In the genomic region with DNA sequence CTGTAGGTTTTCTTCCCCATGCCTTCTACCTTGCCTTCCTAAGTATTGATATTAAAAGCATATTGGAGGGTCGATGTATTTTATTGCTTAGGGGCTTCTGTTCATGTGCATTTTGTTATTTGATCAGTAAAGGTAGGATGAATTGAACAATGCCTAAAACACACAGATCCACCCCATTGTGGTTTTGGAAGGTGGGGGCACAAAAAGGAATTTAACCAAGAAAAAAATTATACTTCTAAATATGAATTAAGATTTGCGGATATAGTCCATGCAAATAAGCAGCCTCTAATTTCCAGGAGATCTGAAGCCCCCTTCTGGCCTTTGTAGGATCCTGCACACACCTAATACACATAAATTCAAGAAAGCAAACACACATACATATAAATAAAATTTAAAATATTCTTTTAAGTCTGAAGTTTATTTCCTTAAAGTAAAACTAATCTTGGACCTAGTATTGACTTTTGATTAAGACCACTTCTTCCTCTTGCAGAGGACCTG, we compare ENCODE assay signal across 8 mouse cellular contexts. TPM values are rescaled to one million over a fixed set of nuclear protein-coding genes. Genes with fewer than 3 reads are reported as not detected.
DNase-seq lines count a peak whose midpoint lies in the region; ATAC-seq and TF ChIP-seq lines count a peak whose summit lies in the region.

No protein-coding gene starts in this region.

- H3K4me3 ChIP-seq in gastrocnemius, adult 2 months = peak overlapping the region; percentile 96
- peak overlapping the region; percentile 66 for H3K4me3 ChIP-seq in thymus, adult 2 months (ENCODE audit: control insufficient read depth, insufficient read depth, low read length)
- peak overlapping the region; percentile 86 for H3K4me3 ChIP-seq in limb, embryonic 13.5 days
- H3K4me3 ChIP-seq in stomach, embryonic 16.5 days (replicated peaks; ENCODE audit: low read length) = peak overlapping the region; percentile 98

- 58% methylated on average over 2 of the region's 2 CpGs for WGBS in thymus, adult 2 months
- 66% methylated on average over 2 of the region's 2 CpGs for WGBS in limb, embryonic 13.5 days
- WGBS in stomach, embryonic 16.5 days = 63% methylated on average over 2 of the region's 2 CpGs

- no peak overlapping the region for H3K9ac ChIP-seq in limb, embryonic 13.5 days
- H3K9ac ChIP-seq in stomach, embryonic 16.5 days (ENCODE audit: low read length) = peak overlapping the region; percentile 95; the same call in 1 of the 2 replicates

- intact Hi-C loops in gastrocnemius, adult 2 months (cut with DNase I) = loop anchor here (5.0 to 10.0 kb wide), 4 partner anchors 192 to 374 kb away; partner anchors contain the start of genes Bmi1 and Mllt10
- intact Hi-C loops in left cerebral cortex, postnatal 10 days (cut with DNase I) = loop anchor here (5.0 kb wide), 2 partner anchors 214 to 279 kb away; partner anchors contain the start of gene Commd3

- TF ChIP-seq CTCF in gastrocnemius, adult 2 months (IDR thresholded peaks at IDR 0.05) = peak; percentile 18; the same call in 1 of the 2 replicates
- TF ChIP-seq CTCF in thymus, adult 2 months (IDR thresholded peaks at IDR 0.05; ENCODE audit: borderline replicate concordance, control insufficient read depth, extremely low read depth, insufficient read depth, low read length, poor library complexity) = no peak

- peak overlapping the region; percentile 99 for H3K27ac ChIP-seq in gastrocnemius, adult 2 months
- H3K27ac ChIP-seq in thymus, adult 2 months (ENCODE audit: control insufficient read depth, insufficient read depth, low read length) = no peak overlapping the region
- peak overlapping the region; percentile 97 for H3K27ac ChIP-seq in limb, embryonic 13.5 days
- peak overlapping the region; percentile 99 for H3K27ac ChIP-seq in stomach, embryonic 16.5 days (ENCODE audit: low read length)

- H3K36me3 ChIP-seq in thymus, adult 2 months (ENCODE audit: control insufficient read depth, insufficient read depth, low read length) = no peaks in the 10 kb centered on the region
- H3K36me3 ChIP-seq in limb, embryonic 13.5 days = no peaks in the 10 kb centered on the region
- H3K36me3 ChIP-seq in stomach, embryonic 16.5 days (ENCODE audit: control insufficient read depth, insufficient read depth, low read length) = no peaks in the 10 kb centered on the region

- ATAC-seq in limb, embryonic 13.5 days (ENCODE audit: low FRiP score, low read depth) = no peak; the same call in 1 of the 2 replicates
- no peak for ATAC-seq in stomach, embryonic 16.5 days (ENCODE audit: insufficient read depth, low FRiP score)

- peak overlapping the region; percentile 80 for H3K4me2 ChIP-seq in limb, embryonic 13.5 days (replicated peaks)
- H3K4me2 ChIP-seq in stomach, embryonic 16.5 days (ENCODE audit: low read depth, low read length) = peak overlapping the region; percentile 62

- DNase-seq in gastrocnemius, adult 2 months = no peak
- DNase-seq in gastrocnemius, postnatal 10 days = no peak
- no peak for DNase-seq in thymus, adult 2 months
- DNase-seq in thymus, postnatal 0 days (ENCODE audit: low spot score) = no peak
- no peak for DNase-seq in left cerebral cortex, postnatal 10 days (ENCODE audit: extremely low spot score in 1 of 2, low spot score in 2 of 2)
- no peak for DNase-seq in gastrocnemius, postnatal 25 days

- no peaks in the 10 kb centered on the region for H3K4me1 ChIP-seq in thymus, adult 2 months (replicated peaks; ENCODE audit: control insufficient read depth, insufficient read depth, low read length)
- peaks cover 10% of the 10 kb centered on the region for H3K4me1 ChIP-seq in limb, embryonic 13.5 days
- peaks cover 8% of the 10 kb centered on the region for H3K4me1 ChIP-seq in stomach, embryonic 16.5 days (ENCODE audit: control insufficient read depth, insufficient read depth, low read length)

- H3K27me3 ChIP-seq in thymus, adult 2 months (ENCODE audit: control insufficient read depth, insufficient read depth, low read length) = no peaks in the 10 kb centered on the region
- H3K27me3 ChIP-seq in limb, embryonic 13.5 days = no peaks in the 10 kb centered on the region
- no peaks in the 10 kb centered on the region for H3K27me3 ChIP-seq in stomach, embryonic 16.5 days (ENCODE audit: control insufficient read depth, insufficient read depth, low read length)

- H3K9me3 ChIP-seq in limb, embryonic 13.5 days = no peaks in the 10 kb centered on the region
- H3K9me3 ChIP-seq in stomach, embryonic 16.5 days (replicated peaks; ENCODE audit: control insufficient read depth, low read length) = no peaks in the 10 kb centered on the region

- TF ChIP-seq POLR2A in thymus, adult 2 months (IDR thresholded peaks at IDR 0.05; ENCODE audit: control insufficient read depth, extremely low read depth, insufficient read depth, low read length, poor library complexity) = no peak

RNA-seq across cellular contexts. Expression of gene Dnajc1, which starts 0.4 kb away (rescaled TPM):
- 10 to 100 TPM; 10.7 to 13.2 TPM for total RNA-seq in gastrocnemius, adult 2 months (2021)
- total RNA-seq in gastrocnemius, postnatal 10 days (2021) = 10 to 100 TPM; 13.4 to 18.3 TPM
- polyA plus RNA-seq in thymus, adult 2 months (2012; rRNA removed) = 38.2 and 54.2 TPM in 2 replicates
- 47.4 and 51.1 TPM in 2 replicates for polyA plus RNA-seq in thymus, postnatal 0 days (2015; fragmentation: Nextera tagmentation; extraction: Ambion mirVana)
- 41.1 and 45.8 TPM in 2 replicates for polyA plus RNA-seq in limb, embryonic 13.5 days (2015; fragmentation: Nextera tagmentation; extraction: Ambion mirVana)
- 33.7 and 40.4 TPM in 2 replicates for polyA plus RNA-seq in stomach, embryonic 16.5 days (2015; fragmentation: Nextera tagmentation; extraction: Ambion mirVana)
- 10 to 100 TPM; 13.1 to 13.3 TPM for total RNA-seq in left cerebral cortex, postnatal 10 days (2021)
- 10 to 100 TPM in 1 of 2 experiments, 1 to 10 TPM in 1; 8.5 to 12.5 TPM for total RNA-seq in gastrocnemius, postnatal 25 days (2021)
